Mouse (Mus musculus): ENCODE results near the gene Vamp2. TPM values are rescaled to one million over a fixed set of nuclear protein-coding genes. Genes with fewer than 3 reads are reported as not detected.

The Vamp2 gene
- total RNA-seq, 1 experiment from 2014 or later, result 10.0 TPM

GRCm38 (mm10) chr11:69110319-69111046 is 22.2 kb downstream of the Vamp2 start:
- peak; percentile 61 for ATAC-seq (replicated peaks; ENCODE audit: low read depth, poor library complexity, severe bottlenecking)

DNA sequence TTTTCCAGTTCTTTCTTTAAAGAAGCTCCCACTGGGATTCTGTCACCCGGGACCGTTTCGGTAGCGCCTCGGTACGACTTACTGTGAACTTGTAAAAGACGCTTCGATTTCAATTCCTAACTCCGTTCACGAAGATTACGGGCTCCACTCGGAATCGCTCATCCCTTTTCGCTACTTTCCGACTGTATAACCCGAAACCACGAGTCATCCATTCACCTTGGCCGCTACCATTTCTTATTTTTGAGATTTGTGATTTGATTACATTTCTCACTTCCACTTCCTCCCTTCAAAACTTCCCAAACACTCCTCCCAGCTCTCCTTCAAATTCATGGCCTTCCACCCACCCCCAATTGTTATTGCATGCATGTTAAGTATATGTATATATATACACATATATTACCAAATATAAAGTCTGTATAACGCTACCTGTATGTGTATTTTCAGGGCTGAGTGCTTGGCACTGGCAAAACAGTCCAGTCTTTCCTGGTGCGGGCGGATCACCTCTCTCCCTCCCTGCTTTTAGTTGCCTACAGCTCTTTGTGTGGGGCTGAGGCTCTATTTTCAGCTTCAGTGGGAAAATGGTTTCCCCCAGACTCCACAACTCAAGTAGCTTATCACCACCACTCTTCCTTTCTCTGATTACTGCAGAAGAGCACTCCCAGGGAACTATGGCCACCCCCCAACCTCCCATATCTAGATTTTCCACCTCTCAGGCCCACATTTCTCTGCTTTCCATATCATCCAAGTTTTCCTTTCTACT is 22.9 kb downstream of the Vamp2 start:
- ATAC-seq (replicated peaks; ENCODE audit: low read depth, poor library complexity, severe bottlenecking), result 0 out of 2 replicates have a peak, but pooled peaks have one; percentile 6

GRCm38 (mm10) chr11:69111865-69112264 is 23.6 kb downstream of the Vamp2 start:
- no peak for ATAC-seq (replicated peaks; ENCODE audit: low read depth, poor library complexity, severe bottlenecking)

DNA sequence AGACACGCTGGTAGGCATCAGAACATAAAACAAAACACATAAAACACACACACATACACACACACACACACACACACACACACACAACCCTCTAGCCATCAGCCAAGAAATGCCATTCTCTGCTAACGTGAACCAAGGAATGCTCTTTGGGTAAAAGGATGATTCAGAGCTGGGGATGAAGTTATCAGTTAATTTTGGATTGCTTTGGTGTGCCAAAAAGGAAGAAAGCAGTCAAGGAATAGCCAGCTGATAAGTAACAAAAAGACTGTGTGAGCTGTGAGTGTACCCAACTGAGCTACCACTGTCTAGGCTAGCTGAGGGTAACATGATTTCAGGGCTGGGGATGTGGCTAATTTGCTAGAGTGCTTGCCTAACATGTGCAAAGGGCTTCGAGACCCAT is 25.7 kb downstream of the Vamp2 start:
- ATAC-seq (replicated peaks; ENCODE audit: low read depth, poor library complexity, severe bottlenecking), result no peak

DNA sequence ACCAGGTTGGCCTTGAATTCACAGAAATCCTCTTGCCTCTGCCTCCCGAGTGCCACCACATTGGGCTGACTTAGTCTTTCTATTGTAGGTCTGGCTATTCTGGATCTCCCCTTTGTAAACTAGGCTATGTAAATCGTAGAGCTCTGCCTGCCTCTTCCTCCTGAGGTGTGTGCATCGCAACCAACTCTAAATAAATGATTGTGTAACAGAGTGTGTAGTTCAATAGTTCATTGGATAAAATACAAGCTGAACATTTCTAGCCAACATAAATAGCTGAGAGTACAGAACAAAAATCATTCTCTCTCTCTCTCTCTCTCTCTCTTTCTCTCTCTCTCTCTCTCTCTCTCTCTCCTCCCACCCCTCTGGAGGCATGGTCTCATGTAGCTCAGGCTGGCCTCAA is 26.3 kb downstream of the Vamp2 start:
- ATAC-seq (replicated peaks; ENCODE audit: low read depth, poor library complexity, severe bottlenecking), result no peak

GRCm38 (mm10) chr11:69116843-69117242 is 28.6 kb downstream of the Vamp2 start:
- no peak for ATAC-seq (replicated peaks; ENCODE audit: low read depth, poor library complexity, severe bottlenecking)

DNA sequence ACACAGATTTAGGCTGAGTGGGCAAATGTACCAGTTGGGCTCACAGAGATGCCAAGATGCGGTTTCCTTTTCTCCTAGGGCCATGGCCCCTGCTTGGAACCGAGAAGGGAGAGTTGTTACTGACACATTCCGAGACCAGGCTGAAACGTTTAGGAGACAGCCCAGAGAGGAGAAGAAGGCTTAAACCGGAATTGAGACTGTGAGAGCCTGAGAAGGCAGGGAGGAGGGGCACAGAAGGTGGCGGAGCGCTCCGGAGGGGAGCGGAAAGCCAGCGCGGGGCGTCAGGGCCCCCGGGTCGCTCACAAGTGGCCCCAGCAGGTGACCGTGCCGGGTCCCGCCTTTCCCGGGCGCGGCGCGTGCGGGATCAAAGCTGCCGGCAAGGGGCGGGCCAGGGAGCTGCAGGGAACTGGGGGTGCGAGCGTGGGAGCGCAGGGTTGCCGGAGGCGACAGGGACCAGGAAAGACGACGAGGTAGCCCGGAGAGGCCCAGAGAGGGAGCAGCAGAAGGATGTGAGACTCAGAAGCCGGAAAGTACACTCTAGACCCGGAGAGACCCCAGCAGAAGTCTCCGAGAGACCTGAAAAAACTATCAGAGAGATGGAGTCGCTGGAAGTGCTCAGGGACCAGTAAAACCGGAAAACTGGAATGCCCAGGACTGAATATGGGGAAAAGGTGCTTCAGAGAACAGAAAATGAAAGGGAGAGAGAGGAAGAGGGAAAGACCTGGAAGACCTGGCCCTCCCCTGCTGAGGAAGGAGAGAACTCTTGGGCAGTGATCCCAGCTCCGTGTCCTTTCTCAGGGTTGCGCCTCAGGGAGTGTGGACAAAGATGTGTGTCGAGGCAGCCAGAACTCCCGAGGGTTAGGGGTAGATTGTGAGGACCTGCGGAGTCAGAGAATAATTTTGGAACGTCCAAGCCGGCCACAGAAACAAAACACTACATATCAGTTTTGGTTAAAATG is 29.7 kb downstream of the Vamp2 start:
- peak; percentile 37 for ATAC-seq (replicated peaks; ENCODE audit: low read depth, poor library complexity, severe bottlenecking)

GRCm38 (mm10) chr11:69118765-69119164 is 30.5 kb downstream of the Vamp2 start:
- ATAC-seq (replicated peaks; ENCODE audit: low read depth, poor library complexity, severe bottlenecking), result peak; percentile 13; the same call in 1 of the 2 replicates

DNA sequence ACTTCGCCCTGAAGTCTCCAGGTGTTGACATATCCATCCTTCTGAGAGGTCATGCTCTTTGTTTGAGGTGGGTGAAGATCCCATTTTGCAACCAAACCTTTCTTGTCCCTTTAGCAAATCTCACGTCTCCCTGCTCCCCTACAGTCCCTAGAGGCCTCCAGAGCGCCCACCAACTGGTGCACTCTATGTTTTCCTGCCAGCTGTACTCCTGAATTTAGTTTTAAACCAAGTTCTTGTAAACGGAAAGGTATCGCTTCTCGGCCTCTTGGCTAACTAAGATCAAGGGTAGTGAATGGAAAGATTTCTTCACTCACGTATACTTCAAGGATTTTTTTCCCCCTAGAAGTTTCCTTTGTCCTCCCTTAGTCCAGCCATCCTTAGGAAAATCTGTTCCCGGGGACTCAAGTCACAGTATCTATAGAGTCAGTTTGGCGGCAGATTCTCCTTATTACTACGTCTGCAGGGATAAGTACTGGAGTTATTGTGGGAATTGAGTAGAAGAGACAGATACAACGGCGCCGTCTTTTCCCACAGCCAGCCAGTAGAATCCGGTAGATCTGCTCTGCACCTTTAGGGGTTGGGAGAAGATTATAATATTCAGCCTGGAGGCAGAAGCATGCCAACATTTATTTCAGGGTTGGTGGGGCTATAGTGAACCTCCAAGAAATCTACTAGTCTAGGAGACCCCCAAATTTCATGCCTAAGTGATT is 31.3 kb downstream of the Vamp2 start:
- no peak for ATAC-seq (replicated peaks; ENCODE audit: low read depth, poor library complexity, severe bottlenecking)

DNA sequence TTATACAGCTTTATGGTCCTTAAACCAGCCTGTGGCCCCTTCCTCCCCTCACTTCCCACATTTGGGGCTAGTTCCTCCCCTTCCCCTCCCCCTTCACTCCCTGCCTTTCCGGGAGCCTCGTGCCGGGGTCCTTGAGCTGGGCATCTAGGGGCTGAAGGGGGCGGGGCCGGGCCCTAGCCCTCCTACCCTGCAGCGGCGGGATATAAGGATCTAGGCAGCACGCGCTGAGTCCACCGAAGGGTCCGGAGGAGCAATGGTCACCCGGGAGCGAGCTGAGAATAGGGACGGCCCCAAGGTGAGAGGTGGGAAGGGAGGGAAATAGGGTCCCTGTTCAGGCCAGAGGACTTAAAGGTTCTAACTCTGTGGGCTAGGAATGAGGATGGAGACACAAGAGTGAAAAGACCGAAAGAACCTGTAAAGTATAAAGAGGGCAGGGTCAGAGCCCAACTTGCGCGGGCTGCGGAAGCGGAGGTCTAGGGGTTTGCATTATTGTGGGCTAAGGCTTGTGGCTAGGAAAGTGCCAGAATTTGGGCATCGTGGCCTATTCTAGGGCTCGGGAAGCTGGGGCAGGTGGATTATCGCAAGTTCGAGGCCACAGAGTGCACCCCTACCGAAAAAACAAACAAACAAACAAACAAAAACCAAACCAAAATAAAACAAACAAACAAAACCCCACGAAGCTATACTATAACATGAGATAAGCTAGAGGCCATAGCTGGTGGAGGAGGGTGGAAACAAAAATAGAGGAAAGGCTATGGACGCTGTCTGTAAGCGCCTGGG is 32.1 kb downstream of the Vamp2 start, which contains the start of gene Hes7:
Gene Hes7, plus strand, starts transcription at position 184 of the 780 bp plus-strand sequence.
- ATAC-seq (replicated peaks; ENCODE audit: low read depth, poor library complexity, severe bottlenecking), result no peak

- ATAC-seq (replicated peaks; ENCODE audit: low read depth, poor library complexity, severe bottlenecking), result no peak
Measured at GRCm38 (mm10) chr11:69121001-69121740, 32.9 kb downstream of the Vamp2 start.

GRCm38 (mm10) chr11:69121741-69122335 is 33.5 kb downstream of the Vamp2 start:
- ATAC-seq (replicated peaks; ENCODE audit: low read depth, poor library complexity, severe bottlenecking), result no peak

DNA sequence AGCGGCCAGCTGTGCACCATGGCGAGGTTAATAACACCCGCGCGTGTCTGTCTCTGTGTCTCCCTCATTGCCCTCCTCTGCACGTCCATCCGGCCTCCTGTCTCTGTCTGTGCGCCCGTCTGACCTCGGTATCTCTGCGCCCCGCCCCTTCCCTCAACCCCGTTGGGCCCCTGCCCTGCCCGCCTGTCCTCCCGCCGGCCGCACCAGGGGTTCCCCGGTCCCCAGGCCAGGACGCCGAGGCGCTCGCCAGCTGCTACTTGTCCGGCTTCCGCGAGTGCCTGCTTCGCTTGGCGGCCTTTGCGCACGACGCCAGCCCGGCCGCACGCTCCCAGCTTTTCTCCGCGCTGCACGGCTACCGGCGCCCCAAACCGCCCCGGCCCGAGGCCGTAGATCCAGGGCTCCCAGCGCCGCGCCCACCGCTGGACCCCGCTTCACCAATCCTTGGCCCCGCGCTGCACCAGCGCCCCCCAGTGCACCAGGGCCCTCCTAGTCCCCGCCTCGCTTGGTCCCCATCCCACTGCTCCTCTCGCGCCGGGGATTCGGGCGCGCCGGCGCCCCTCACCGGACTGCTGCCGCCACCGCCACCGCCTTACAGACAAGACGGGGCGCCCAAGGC is 34.2 kb downstream of the Vamp2 start, which contains the start of gene 9130213A22Rik:
Gene 9130213A22Rik, minus strand, starts transcription at position 254 of the 616 bp plus-strand sequence.
- ATAC-seq (replicated peaks; ENCODE audit: low read depth, poor library complexity, severe bottlenecking), result peak; percentile 36

- ATAC-seq (replicated peaks; ENCODE audit: low read depth, poor library complexity, severe bottlenecking), result no peak
Measured at GRCm38 (mm10) chr11:69123056-69123692, 34.9 kb downstream of the Vamp2 start.

DNA sequence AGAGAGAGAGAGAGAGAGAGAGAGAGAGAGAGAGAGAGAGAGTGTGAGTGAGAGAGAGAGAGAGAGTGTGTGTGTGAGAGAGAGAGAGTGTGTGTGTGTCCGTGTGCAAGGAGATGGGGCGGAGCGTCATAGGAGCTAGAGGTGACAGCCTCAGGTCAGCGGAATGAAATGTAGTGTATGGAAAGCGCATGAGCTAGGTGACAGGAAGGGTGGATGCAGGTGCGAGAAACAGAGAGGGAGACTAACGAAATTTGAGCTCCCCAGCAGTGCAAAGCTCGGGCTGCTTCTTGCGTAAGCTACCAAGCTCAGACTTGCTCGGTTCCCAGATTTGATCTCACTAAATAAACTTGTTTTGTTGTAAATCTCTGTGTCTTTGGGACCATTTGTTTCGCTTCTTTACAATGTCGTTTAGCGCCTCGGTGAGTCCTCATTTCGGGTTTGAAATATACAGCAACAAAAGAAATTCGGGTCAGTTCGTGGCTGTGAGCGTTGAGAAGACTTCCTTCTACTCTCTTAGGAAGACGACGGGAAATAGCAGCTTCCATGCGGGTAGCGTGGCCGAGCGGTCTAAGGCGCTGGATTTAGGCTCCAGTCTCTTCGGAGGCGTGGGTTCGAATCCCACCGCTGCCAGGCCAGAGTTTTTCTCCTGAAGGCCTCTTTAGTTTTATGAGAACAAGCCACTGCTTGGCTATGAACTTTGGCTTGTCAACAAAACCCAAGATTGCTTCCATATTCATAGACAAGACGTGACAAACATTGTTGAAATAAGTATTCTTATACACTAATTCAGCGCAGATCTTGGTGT is 35.6 kb downstream of the Vamp2 start:
- peak; percentile 19 for ATAC-seq (replicated peaks; ENCODE audit: low read depth, poor library complexity, severe bottlenecking)

GRCm38 (mm10) chr11:69124498-69124847 is 36.2 kb downstream of the Vamp2 start:
- ATAC-seq (replicated peaks; ENCODE audit: low read depth, poor library complexity, severe bottlenecking), result no peak

Data from common myeloid progenitor, adult 5-6 weeks (primary cell).